ENCODE assay signal across 9 mouse cellular contexts in genomic region chr4:110350856-110351177, GRCm38 (mm10). TPM values are rescaled to one million over a fixed set of nuclear protein-coding genes. Genes with fewer than 3 reads are reported as not detected.
A peak's percentile ranks its signal among the peaks of the same experiment; 100 is the strongest.
DNase-seq lines count a peak whose midpoint lies in the region; ATAC-seq lines count a peak whose summit lies in the region.
"Had no signal": no experiment of that assay in that cellular context is flagged by ENCODE, and none has a peak within 500 bp of the region (broad histone marks: within the 10 kb centered on the region; RNA-seq: fewer than 3 reads in every experiment).

No protein-coding gene starts in this region.

- no peaks in the 10 kb centered on the region for H3K4me1 ChIP-seq in liver, embryonic 11.5 days (replicated peaks; ENCODE audit: control insufficient read depth, insufficient read depth, low read length)

- peak overlapping the region; percentile 56 for H3K4me3 ChIP-seq in liver, embryonic 11.5 days (ENCODE audit: low read depth, low read length)

- peak overlapping the region; percentile 79 for H3K4me2 ChIP-seq in liver, embryonic 11.5 days

- H3K9me3 ChIP-seq in liver, embryonic 11.5 days (ENCODE audit: control insufficient read depth, low read length), result no peaks in the 10 kb centered on the region
- H3K9me3 ChIP-seq: megakaryocyte, embryonic 14.5 days had no signal

- WGBS in liver, embryonic 11.5 days, result 13% methylated on average over 6 of the region's 6 CpGs

- 0 out of 2 replicates have a peak, but pooled peaks cover 3% of the 10 kb centered on the region for H3K27me3 ChIP-seq in liver, embryonic 11.5 days (replicated peaks; ENCODE audit: control insufficient read depth, insufficient read depth, low read length)

- no peaks in the 10 kb centered on the region for H3K36me3 ChIP-seq in liver, embryonic 11.5 days (ENCODE audit: control insufficient read depth, insufficient read depth, low read length)

- peak; percentile 17 for ATAC-seq in liver, embryonic 11.5 days (replicated peaks; ENCODE audit: low FRiP score)

- peak overlapping the region; percentile 61 for H3K9ac ChIP-seq in liver, embryonic 11.5 days (ENCODE audit: low read depth, low read length)

- DNase-seq in adrenal gland, adult 2 months, result peak; percentile 0
- no peak for DNase-seq in adrenal gland, postnatal 36 days
- no peak for DNase-seq in liver, embryonic 11.5 days (ENCODE audit: low spot score)
- no peak for DNase-seq in liver
- DNase-seq in layer of hippocampus, postnatal 36 days, result peak; percentile 2 to 3
- peak; percentile 3 for DNase-seq in right cerebral cortex, postnatal 25 days
- DNase-seq in adrenal gland, adult 18-20 months (ENCODE audit: low spot score in 2 of 2), result no peak
- DNase-seq in retina, postnatal 1 day, result no peak

- H3K27ac ChIP-seq in liver, embryonic 11.5 days (ENCODE audit: low read depth, low read length), result no peak overlapping the region

RNA-seq across cellular contexts. Expression of gene Elavl4, which starts 0.9 kb away (rescaled TPM):
- total RNA-seq in adrenal gland, adult 2 months (2021), result 1 to 10 TPM; 3.5 to 5.3 TPM
- 0.18 and 0.35 TPM in 2 replicates for polyA plus RNA-seq in adrenal gland, adult 2 months (2012; rRNA removed)
- total RNA-seq in adrenal gland, postnatal 36 days (2021), result 1 to 10 TPM; 3.2 to 4.5 TPM
- 1.7 and 3.2 TPM in 2 replicates for polyA plus RNA-seq in liver, embryonic 11.5 days (2014; fragmentation: Nextera tagmentation; extraction: Ambion mirVana)
- 10 to 100 TPM; 53.3 to 59.0 TPM for total RNA-seq in layer of hippocampus, postnatal 36 days (2021)
- 1 to 10 TPM; 2.4 to 3.1 TPM for total RNA-seq in adrenal gland, adult 18-20 months (2021)

RNA-seq across cellular contexts. Expression of gene Agbl4, which starts 46.6 kb away (rescaled TPM):
- under 1 TPM; 0.32 to 0.86 TPM for total RNA-seq in adrenal gland, adult 2 months (2021)
- polyA plus RNA-seq in adrenal gland, adult 2 months (2012; rRNA removed), result 0.04 and 0.19 TPM in 2 replicates
- total RNA-seq in adrenal gland, postnatal 36 days (2021), result under 1 TPM; 0.33 to 0.53 TPM
- polyA plus RNA-seq in liver, embryonic 11.5 days (2014; fragmentation: Nextera tagmentation; extraction: Ambion mirVana), result not detected in 2 replicates
- total RNA-seq in layer of hippocampus, postnatal 36 days (2021), result 10 to 100 TPM; 12.6 to 13.0 TPM
- total RNA-seq in adrenal gland, adult 18-20 months (2021), result 1 to 10 TPM in 1 of 2 experiments, under 1 TPM in 1; 0.96 to 1.3 TPM

Comparison
In these comparisons a context has a peak if more than half of its experiments do, and no peak if none do; other contexts are left out.
1. DNase-seq: peak in adrenal gland, adult 2 months (single experiment), layer of hippocampus, postnatal 36 days (2 of 2) and right cerebral cortex, postnatal 25 days (single experiment); none in adrenal gland, postnatal 36 days (0 of 2), liver, embryonic 11.5 days (single experiment), liver (single experiment), adrenal gland, adult 18-20 months (0 of 2) and retina, postnatal 1 day (single experiment).
2. RNA of gene Elavl4, which starts 0.9 kb away (total RNA-seq): 53.3 to 59.0 TPM in layer of hippocampus, postnatal 36 days; 3.5 to 5.3 TPM in adrenal gland, adult 2 months, 3.2 to 4.5 TPM in adrenal gland, postnatal 36 days and 2.4 to 3.1 TPM in adrenal gland, adult 18-20 months; every median in the first group is over 4 times any median in the second.
3. RNA of gene Agbl4, which starts 46.6 kb away (total RNA-seq): 12.6 to 13.0 TPM in layer of hippocampus, postnatal 36 days; 0.96 to 1.3 TPM in adrenal gland, adult 18-20 months, 0.32 to 0.86 TPM in adrenal gland, adult 2 months and 0.33 to 0.53 TPM in adrenal gland, postnatal 36 days; every median in the first group is over 4 times any median in the second.